Mouse (Mus musculus): ENCODE measurements around the gene AI593442. TPM values are rescaled to one million over a fixed set of nuclear protein-coding genes. Genes with fewer than 3 reads are reported as not detected.

Gene AI593442
- 0.06 TPM for polyA plus RNA-seq (2017; shearing (Covaris generic))

GRCm38 (mm10) chr9:52679362-52679947, at the start of gene AI593442:
AI593442 (minus strand) TSS chr9:52679780.

